Mouse (Mus musculus) bone marrow, adult 2 months (tissue): ENCODE results near the gene 5730522E02Rik.

ENCODE experiments used
- CTCF ChIP-seq: fragments of 200-500 bp; IDR thresholded peaks from 2 replicates; pipeline ENCODE4 v1.5.1; 2011; ENCODE audit warnings: low read length, control low read depth; ENCODE audit not compliant: control insufficient read depth, insufficient read depth
- POLR2A ChIP-seq: fragments of 200-500 bp; IDR thresholded peaks from 2 replicates; pipeline ENCODE4 v1.6.1; 2011; ENCODE audit warnings: low read depth, mild to moderate bottlenecking, control low read depth, low read length, borderline replicate concordance; ENCODE audit not compliant: control insufficient read depth

DNA sequence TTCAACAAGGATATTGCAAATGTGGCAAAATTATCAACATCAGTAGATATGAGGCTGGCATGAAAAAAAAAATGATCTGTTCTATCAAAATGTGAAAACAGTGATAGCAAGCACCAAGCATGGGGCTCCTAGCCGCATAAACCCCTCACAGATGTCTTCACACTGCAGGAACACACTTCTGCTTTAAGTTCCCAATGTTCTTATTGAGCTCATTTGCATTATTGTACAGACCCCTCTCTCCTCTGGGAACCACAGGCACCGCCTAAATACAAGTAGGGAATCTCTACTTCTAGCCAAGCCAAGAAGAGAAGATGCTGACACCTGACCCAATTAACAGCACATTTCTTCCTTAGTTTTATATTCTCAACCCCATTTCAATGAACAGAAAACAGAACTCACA, 105.9 kb downstream of the 5730522E02Rik start:
- TF ChIP-seq CTCF, result no peak
- TF ChIP-seq POLR2A, result no peak
